Mouse (Mus musculus) kidney, postnatal 36 days (tissue): ENCODE measurements at regions not wholly inside any gene's neighbourhood (a gene's known extent, or its start where the extent isn't known, plus 50 kb on each side); places are given as distances from the start of the nearest gene placed in this dataset.

ENCODE experiments used
- DNase-seq, 2 experiments: peaks; one replicate each; pipeline ENCODE4 v3.0.0; 2021 to 2022; ENCODE audit warnings: mixed read lengths in 2 of 2

- DNase-seq, result no peak
Measured at GRCm38 (mm10) chr1:73307194-73307593, 291.5 kb upstream of the Tnp1 start.

DNA sequence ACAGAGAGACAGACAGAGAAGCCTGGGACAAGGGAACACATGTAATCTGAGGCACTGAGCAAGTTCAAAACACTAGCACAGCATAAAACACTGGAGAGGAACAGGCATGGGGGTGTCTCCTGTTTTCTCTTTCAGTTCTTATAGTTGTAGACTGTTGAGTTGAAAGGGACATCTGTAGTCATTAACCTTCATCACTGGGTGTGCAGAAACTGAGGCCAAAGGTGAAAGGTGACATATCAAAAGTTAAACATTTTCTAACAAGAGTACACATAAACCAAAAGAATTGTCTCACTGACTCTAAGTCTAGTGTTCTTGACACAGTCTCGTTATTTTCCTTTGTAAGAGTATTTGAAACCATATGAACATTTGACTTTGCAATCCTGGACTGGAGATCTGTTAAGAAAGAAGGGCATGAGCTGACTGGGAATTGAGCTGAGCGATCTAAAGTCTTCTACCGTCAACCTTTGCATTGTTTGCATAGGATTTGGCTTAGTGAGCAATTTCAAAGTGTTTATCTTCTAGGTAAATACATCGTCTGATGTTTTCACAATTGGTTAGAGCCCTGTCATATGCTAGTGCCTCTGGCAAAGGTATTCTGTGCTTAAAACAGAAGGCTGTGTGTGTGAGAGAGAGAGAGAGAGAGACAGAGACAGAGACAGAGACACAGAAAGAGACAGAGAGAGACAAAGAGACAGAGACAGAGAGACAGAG is 284.4 kb upstream of the Tnp1 start:
- peak; percentile 17 to 57 for DNase-seq

DNA sequence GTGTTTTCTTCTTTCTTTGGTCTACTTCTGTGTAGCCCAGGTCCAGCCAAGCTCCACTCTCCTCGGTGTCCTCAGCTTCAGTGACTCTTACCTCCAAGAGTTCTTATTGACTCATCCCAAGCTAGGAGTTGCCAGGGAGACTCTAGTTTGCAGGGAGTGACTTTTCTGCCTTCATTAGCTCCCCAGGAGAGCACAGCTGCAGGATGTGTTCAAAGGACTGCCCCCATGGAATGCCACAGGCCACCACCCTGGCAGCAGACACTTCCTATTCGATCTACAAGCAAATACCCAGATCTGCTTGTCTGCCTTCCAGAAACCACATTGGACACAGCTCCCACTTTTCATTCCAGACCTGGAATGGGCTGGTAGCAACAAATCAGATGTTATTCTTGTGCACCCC is 269.6 kb upstream of the Tnp1 start:
- DNase-seq, result no peak

DNA sequence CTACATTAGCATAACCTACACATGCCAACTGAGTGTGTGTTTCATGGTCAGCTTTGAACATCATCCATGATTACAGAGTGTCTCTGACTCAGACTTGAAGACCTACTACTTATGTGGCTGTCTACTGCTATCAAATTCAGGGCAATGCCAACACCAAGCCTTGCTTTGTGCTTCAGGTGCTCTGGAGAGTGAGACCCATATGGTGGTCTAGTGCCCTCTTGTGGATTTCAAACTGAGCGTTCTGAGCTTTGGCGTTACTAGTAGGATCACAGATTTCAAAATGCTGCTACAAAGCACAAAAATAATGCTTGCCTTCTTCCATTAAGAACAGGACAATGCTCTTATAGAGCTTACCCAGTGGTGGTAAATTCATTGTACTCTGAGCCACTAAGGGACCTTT is 258.8 kb upstream of the Tnp1 start:
- peak; percentile 42 to 54 for DNase-seq

GRCm38 (mm10) chr1:73270787-73271391 is 255.2 kb upstream of the Tnp1 start:
- no peak for DNase-seq

GRCm38 (mm10) chr1:73269051-73269755 is 253.5 kb upstream of the Tnp1 start:
- DNase-seq, result no peak

DNA sequence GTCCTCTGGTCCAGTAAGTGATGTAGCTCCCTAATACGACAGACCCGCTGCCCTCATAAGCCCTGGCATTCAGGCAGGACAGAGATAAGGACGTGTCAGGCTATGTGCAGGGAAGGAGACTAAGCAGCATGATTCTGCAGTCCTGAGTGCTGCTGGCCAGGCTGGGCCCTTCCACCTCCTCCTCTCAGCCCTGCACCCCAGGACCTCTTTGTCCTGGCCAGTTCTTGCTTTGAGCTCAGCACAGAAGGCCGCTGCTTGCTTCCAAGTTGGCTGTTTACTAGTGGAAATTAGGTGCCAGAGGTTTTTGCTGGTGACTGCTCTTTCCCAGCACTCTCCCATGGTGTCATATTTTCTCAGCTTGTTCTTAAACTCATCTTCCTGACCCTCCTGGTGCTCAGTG is 249.3 kb upstream of the Tnp1 start:
- no peak for DNase-seq

DNA sequence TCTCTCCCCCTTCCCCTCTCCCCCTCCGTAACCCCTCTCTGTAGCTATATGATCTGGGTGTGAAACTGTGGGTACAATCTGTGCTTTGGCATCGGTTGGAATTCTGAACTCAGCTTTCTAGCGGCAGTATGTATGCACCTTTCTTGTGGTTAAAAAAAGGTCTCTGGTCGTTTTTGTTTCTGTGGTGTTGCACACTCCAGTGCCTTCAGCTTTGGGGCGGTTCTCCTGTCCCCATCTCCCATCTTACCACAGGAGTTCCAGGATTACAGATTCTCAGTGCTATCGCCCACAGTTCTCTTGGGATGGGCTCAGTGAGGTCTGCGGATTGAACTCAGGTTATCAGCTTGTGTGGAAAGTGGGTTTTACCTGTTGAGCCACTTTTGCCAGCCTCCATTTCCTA is 248.5 kb upstream of the Tnp1 start:
- DNase-seq, result no peak

- DNase-seq, result no peak
Measured at GRCm38 (mm10) chr1:73259525-73260098, 243.9 kb upstream of the Tnp1 start.

- DNase-seq, result no peak
Measured at GRCm38 (mm10) chr1:73257263-73257662, 241.6 kb upstream of the Tnp1 start.

DNA sequence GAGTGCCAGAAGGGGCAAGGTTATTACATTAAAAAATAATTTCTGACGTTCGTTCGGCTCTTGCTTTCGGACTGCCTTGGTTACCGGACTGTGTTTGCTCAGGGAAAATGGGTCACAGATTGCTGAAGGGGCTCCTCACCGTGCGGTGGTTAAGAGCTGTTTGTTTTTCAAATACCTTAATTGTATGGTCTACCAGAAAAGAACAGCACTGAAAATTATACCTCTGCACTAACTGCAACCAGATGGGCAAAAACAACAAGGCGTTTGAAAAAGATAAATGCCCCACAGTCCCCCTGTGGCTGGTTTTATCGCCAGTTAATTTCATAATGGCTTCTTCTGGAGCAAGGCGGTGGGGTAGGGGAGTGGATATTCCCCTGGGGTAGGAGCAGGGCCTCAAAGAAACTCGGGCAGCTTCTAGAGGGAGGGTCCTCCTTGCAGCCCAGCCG is 236.2 kb upstream of the Tnp1 start:
- no peak for DNase-seq

GRCm38 (mm10) chr1:73244016-73244415 is 228.3 kb upstream of the Tnp1 start:
- DNase-seq, result no peak

DNA sequence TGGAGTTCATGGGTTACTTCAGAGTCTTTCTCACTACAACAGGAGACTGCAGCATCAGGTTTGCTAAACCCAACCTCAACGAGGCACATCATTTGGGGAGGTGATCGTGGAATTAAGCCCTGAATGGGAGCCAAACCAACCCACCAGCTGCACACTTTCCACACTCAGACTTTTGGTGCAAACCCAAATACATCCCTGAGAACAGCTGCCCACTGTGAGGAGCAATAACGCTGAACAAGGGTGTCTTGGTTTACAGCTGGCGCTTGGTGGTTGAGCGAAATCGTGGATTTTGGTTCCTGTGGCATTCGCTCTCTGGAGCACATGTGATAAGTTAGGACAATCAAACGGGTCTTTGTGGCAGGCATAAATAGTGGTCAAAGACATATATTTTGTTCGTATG is 226.6 kb upstream of the Tnp1 start:
- no peak for DNase-seq

DNA sequence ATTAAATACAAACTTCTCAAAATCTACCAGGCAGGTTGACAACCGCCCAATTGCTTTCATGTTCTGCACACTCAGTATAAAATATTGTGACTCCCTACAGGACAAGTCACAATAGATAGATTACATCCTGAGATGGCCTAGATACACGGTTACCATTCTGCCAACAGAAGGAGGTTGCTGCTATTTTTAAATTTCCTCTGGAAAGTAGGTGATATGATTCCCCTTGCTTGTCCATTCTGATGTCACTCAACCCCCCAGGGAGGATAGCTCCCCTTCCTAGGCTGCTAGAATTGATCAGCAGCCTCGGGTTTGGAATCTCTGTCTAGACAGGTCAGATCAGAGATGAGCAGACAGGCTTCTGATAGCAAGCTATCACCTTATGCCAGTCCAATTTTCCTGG is 221.2 kb upstream of the Tnp1 start:
- DNase-seq, result peak in 1 of 2 experiments; percentile 19

GRCm38 (mm10) chr1:73233636-73234035 is 217.9 kb upstream of the Tnp1 start:
- no peak for DNase-seq

DNA sequence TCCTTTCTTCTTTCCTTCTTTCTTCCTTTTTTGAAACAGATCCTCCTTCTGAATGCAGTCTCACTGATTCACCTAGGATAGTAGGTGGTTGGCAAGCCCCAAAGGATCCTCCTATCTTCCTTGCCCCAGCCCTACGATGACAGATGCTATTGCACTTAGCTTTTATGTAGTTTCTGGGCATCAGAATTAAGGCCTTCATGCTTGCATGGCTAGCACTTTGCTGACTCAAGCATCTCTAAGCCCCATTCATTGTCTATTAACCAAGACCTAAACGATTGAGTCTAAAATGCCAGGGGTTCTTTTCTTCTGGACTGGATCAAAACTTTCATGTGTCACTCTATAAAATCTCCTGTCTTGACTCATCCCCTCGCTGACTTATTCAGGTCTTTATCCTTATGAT is 217.3 kb upstream of the Tnp1 start:
- peak; percentile 47 to 78 for DNase-seq

GRCm38 (mm10) chr1:73230611-73231010 is 214.9 kb upstream of the Tnp1 start:
- DNase-seq, result peak in 1 of 2 experiments; percentile 28

DNA sequence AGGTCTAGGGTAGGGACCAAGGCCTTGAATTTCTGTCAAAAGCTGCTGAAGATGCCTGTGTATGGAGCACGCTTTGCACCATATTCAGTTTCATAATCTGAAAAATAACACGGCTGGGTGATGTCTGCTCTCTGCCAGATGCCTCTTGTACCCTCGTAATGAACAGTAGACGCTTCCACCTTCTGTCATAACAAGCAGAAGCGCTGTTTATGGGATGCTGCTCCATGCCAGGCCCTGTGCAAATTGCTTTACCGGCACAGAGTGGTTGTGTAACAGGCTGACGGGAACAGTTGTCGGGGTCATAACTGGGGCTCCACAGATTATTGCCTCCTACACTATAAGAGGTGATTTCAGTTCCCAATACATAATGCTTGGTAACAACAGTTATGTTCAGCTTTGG is 211.5 kb upstream of the Tnp1 start:
- DNase-seq, result no peak

DNA sequence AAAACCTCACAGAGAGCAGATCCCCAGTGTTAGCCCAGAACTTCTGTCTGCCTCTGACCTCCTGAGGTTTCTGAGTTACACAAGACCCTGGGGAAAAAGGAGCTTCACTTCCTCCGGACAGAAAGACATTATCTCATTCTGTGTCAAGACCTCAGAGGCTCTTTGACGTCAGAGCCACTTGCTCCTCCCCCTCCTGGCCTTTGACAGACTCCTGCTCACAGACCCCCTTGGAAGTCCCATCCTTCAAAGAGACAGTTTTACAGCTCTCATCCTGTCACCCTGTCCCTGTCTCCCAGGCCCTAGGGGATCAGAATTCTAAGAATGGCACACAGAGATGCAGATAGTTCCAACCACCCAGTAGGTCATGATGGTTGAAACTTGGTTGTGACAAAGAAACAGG is 206.2 kb upstream of the Tnp1 start:
- peak; percentile 62 to 82 for DNase-seq

GRCm38 (mm10) chr1:73214305-73214946 is 198.7 kb upstream of the Tnp1 start:
- peak in 1 of 2 experiments; percentile 29 for DNase-seq

DNA sequence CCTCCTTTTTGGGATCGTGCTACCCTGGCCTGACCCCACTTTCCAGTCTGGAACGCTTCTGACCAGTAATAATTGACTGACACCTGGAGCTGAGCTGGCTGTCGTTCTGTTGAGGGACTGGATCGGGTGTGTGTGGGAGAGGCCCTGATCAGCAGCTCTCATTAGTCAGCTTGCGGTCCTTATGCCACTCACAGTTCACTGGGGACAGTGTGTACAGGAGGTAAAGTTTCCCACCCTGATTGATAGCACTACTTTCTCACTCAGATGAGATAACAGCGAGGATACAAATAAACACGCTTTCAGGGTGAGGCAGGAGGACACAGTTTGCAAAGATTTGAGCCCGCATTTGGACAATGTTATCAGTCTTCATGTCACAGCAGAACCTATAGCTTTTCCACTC is 191.7 kb upstream of the Tnp1 start:
- no peak for DNase-seq

- DNase-seq, result no peak
Measured at GRCm38 (mm10) chr1:73205788-73206187, 190.1 kb upstream of the Tnp1 start.

DNA sequence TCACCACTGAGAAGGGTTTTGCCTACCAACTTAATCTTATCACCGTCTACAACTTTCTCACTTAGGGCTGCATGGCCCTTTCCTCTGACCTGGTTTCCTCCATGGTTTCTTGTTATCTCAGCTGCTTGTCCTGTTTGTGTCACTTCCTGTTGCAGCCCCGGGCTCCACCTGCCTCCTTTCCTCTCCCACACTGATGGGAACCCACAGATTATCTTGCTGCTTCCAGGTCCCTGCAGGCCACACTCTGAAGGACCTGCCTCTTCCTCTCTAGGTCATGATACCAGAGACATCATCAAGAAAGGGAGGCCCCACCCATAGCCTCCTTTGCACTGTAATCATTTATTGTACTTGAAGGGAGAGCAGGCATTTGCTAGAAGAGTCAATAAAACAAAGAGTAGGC is 184.4 kb upstream of the Tnp1 start:
- DNase-seq, result peak; percentile 32 to 65
